Mouse (Mus musculus): ENCODE data around the gene Ckm. TPM values are rescaled to one million over a fixed set of nuclear protein-coding genes. Genes with fewer than 3 reads are reported as not detected.

The Ckm gene
- polyA plus RNA-seq (2015; fragmentation: Nextera tagmentation; extraction: Ambion mirVana): 5.1 and 5.3 TPM in 2 replicates

DNA sequence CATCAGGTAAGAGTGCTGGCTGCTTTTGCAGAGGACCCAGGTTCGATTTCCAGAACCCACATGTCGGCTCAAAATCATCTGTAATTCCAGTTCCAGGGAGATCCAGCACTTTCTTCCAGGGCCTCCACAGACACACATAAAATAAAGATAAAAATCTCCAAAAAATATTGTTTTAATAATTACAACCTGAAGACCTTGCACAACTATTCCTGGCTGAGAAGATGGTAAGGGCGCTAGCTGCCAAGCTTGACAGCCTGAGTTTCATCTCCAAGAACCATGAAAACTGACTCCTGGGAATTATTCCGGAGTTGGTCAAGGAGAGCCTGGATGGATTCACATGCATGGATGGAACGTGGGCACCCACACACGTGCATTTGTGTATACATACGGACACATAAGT, at the start of gene Ckm:
Gene Ckm (plus strand): TSS at position 301 of the 400 bp plus-strand sequence.

DNA sequence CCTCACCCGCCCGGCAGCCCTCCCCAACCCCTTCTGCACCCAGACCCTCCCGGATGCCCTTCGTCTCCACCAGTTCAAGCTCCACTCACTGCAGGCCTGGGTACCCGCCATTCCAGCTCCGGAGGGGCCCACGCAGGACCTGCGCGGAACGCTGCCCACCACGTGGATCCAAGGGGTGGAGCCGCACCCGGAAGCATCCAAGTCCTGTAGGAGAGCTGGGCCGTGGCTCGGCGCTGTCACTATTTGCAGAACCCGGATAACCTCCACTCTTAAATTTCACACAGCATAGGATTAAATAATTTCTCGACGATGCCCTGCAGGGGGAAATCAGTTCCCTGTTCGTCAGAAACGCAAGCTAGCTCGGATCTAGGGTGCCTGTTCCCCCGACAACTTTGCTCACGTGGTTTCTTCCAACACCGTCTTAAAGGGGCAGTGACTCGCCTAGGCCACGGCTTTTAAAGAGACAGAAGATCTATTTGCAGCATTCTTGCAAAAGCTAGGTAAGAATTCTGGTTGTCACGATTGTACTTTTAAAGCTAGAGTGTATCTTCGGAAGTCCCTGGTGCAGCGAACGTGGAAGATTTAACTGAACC, 45.2 kb upstream of the Ckm start, which contains the start of the genes Cd3eap and Ppp1r13l:
Gene Cd3eap (minus strand): TSS at position 185 of the 593 bp plus-strand sequence.
Gene Ppp1r13l (plus strand): TSS at position 451 of the 593 bp plus-strand sequence.

DNA sequence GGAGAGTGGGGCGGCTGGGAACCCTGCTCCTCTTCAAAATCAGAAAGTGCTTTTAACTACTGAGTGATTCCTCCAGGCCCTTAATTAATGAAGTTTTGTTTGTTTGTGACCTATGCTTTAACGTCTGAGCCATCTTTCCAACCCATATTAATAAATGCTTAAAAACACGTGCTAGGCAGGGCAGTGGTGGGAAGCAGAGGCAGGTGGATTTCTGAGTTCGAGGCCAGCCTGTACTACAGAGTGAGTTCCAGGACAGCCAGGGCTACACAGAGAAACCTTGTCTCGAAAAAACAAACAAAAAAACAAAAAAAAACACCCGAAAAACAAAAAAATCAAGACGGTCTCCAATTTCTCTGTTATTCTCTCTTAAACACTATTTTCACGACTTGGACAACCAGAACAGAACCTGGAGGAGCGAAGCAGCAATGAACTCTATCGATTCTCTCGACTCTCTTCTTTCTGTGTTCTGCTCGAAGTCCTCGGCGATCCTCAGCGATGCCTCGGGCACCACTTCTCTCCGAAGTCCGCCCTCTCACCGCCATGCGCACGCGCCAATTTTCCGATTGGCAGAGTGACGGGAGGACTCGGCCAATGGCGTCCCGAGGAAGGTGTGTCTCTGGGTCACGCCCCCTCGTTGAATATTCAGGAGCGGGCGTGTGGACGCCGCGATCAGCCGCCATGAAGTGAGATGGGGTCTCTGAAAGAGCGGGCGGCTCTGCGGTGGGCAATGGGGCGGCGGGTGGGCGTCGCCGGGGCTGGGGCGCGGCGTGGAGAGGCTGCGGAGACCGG, 23.0 kb upstream of the Ckm start, which contains the start of gene Ercc2:
Gene Ercc2 (plus strand): TSS at position 634 of the 789 bp plus-strand sequence.

DNA sequence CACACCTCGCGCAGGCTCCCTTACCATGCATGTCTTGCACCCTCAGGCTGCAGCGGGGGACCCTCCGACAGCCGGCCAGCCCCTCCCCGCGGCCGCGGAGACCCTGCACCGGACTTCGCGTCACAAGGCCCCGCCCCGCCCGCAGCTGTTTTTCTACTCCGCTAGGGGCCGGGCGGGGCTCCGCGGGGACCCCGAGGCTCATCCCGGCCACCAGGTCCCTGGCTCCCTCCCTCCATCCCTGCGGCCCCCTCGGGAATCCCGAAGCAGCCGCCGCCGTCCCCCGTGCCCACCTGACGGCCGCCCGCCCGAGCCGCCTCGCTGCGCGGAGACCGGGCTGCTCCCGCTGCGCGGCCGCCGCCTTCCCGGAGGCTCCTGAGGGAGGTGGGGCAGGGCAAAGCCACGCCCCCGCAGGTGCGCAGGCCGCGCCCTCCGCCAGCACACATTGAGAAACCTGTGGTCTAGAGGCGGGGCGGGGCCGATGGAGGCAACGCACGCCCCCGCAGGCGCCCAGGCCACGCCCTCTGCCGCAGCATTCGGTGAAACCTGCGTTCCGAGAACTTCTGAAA, 762 bp upstream of the Ckm start, which contains the start of gene Klc3:
Gene Klc3 (minus strand): TSS at position 374 of the 566 bp plus-strand sequence.

DNA sequence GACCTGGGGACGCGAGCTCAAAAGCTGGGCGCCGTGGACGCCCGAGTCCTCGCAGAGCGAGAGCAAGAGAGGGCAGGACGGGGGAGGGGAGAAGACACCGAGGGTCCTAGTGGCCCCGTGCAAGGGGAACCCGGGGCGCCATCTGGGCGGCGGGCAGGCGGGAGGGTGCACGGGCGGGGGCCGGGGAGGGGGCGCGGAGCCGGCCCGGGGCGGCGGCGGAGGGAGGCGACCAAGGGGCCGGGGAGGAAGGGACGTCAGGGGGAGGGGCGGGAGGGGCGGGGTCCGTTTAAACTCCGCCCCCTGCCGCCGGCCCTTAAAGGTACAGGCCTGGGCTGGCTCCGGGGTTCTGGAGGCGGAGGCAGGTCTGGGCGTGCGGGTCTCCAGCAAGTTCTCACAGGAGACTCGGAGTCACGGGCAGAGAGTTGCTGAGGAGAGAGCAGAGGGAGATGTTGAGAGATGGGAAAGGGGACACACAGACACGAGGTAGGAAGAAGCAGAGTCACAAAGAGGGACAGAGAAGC, 54.1 kb downstream of the Ckm start, which contains the start of gene Mark4:
Gene Mark4 (minus strand): TSS at position 231 of the 521 bp plus-strand sequence.

DNA sequence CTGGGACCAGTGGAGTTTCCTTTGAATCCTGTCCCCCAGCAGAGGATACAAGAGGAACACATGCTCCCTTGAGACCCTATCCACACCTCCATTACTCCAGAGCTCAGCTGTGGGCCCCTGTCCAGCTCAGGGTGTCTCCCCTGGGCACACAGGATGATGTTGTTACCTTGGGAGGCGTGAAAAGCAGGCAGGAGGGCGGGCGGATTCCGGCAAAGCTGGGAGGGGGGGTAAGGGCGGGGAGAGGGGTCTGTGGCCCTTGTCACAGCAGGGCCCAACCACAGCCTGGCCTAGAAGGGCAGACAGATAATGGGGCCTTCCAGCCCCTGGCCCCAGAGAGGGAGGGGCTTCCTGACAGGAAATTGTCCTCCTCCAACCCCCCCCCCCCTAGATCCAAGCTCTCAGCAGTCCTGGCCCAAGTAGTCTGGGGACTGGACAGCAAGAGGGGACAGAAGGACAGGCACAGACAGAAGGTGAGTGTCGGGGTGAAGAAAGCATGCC, 58.4 kb downstream of the Ckm start, which contains the start of gene Exoc3l2:
Gene Exoc3l2 (plus strand): TSS at position 448 of the 498 bp plus-strand sequence.

MicroRNAs within 50 kb of the gene (microRNA counts, 519-probe panel; counts per million panel counts)
- microRNA mmu-miR-343: 40.5 counts per million

Small RNA genes within 50 kb of the gene (microRNA-seq; reads per million reads assigned to microRNA genes)
- not detected for gene Mir343

Other genes with a start within 250 kb of the Ckm start
- 0.84 and 1.1 TPM in 2 replicates for gene Gipr, start 238.6 kb upstream of the Ckm start, polyA plus RNA-seq (2015; fragmentation: Nextera tagmentation; extraction: Ambion mirVana)
- gene Eml2, start 228.4 kb upstream of the Ckm start, polyA plus RNA-seq (2015; fragmentation: Nextera tagmentation; extraction: Ambion mirVana): 26.8 and 28.3 TPM in 2 replicates
- 5.1 and 5.6 TPM in 2 replicates for gene Gpr4, start 192.2 kb upstream of the Ckm start, polyA plus RNA-seq (2015; fragmentation: Nextera tagmentation; extraction: Ambion mirVana)
- gene Opa3, start 176.4 kb upstream of the Ckm start, polyA plus RNA-seq (2015; fragmentation: Nextera tagmentation; extraction: Ambion mirVana): 33.3 and 38.2 TPM in 2 replicates
- 31.8 and 36.1 TPM in 2 replicates for gene Vasp, start 133.0 kb upstream of the Ckm start, polyA plus RNA-seq (2015; fragmentation: Nextera tagmentation; extraction: Ambion mirVana)
- gene Ppm1n, start 124.7 kb upstream of the Ckm start, polyA plus RNA-seq (2015; fragmentation: Nextera tagmentation; extraction: Ambion mirVana): 1.1 and 2.7 TPM in 2 replicates
- gene Rtn2, start 122.2 kb upstream of the Ckm start, polyA plus RNA-seq (2015; fragmentation: Nextera tagmentation; extraction: Ambion mirVana): 119 and 126 TPM in 2 replicates
- gene Fosb, start 94.7 kb upstream of the Ckm start, polyA plus RNA-seq (2015; fragmentation: Nextera tagmentation; extraction: Ambion mirVana): 0.13 and 0.23 TPM in 2 replicates
- gene Ercc1, start 60.0 kb upstream of the Ckm start, polyA plus RNA-seq (2015; fragmentation: Nextera tagmentation; extraction: Ambion mirVana): 72.6 and 76.5 TPM in 2 replicates
- gene Cd3eap, start 45.3 kb upstream of the Ckm start, polyA plus RNA-seq (2015; fragmentation: Nextera tagmentation; extraction: Ambion mirVana): 19.8 and 23.3 TPM in 2 replicates
- 1.0 and 1.2 TPM in 2 replicates for gene Ppp1r13l, start 45.0 kb upstream of the Ckm start, polyA plus RNA-seq (2015; fragmentation: Nextera tagmentation; extraction: Ambion mirVana)
- 13.1 and 15.2 TPM in 2 replicates for gene Ercc2, start 22.8 kb upstream of the Ckm start, polyA plus RNA-seq (2015; fragmentation: Nextera tagmentation; extraction: Ambion mirVana)
- gene Klc3, start 672 bp upstream of the Ckm start, polyA plus RNA-seq (2015; fragmentation: Nextera tagmentation; extraction: Ambion mirVana): 1.0 and 1.9 TPM in 2 replicates
- gene Mark4, start 54.0 kb downstream of the Ckm start, polyA plus RNA-seq (2015; fragmentation: Nextera tagmentation; extraction: Ambion mirVana): 20.9 and 23.9 TPM in 2 replicates
- gene Exoc3l2, start 58.6 kb downstream of the Ckm start, polyA plus RNA-seq (2015; fragmentation: Nextera tagmentation; extraction: Ambion mirVana): 3.6 and 3.9 TPM in 2 replicates
- 4.4 and 5.5 TPM in 2 replicates for gene Bloc1s3, start 103.6 kb downstream of the Ckm start, polyA plus RNA-seq (2015; fragmentation: Nextera tagmentation; extraction: Ambion mirVana)
- gene Trappc6a, start 103.6 kb downstream of the Ckm start, polyA plus RNA-seq (2015; fragmentation: Nextera tagmentation; extraction: Ambion mirVana): 36.9 and 39.7 TPM in 2 replicates
- 1.4 and 2.5 TPM in 2 replicates for gene Nkpd1, start 113.1 kb downstream of the Ckm start, polyA plus RNA-seq (2015; fragmentation: Nextera tagmentation; extraction: Ambion mirVana)
- 40.4 and 42.7 TPM in 2 replicates for gene Ppp1r37, start 158.3 kb downstream of the Ckm start, polyA plus RNA-seq (2015; fragmentation: Nextera tagmentation; extraction: Ambion mirVana)
- gene Zfp296, start 172.5 kb downstream of the Ckm start, polyA plus RNA-seq (2015; fragmentation: Nextera tagmentation; extraction: Ambion mirVana): 0.15 TPM in 1 of 2 replicates, not detected in the other
- gene Gemin7, start 172.8 kb downstream of the Ckm start, polyA plus RNA-seq (2015; fragmentation: Nextera tagmentation; extraction: Ambion mirVana): 160 and 163 TPM in 2 replicates
- gene Clasrp, start 199.7 kb downstream of the Ckm start, polyA plus RNA-seq (2015; fragmentation: Nextera tagmentation; extraction: Ambion mirVana): 58.6 and 67.4 TPM in 2 replicates
- 8.2 and 9.2 TPM in 2 replicates for gene Relb, start 224.7 kb downstream of the Ckm start, polyA plus RNA-seq (2015; fragmentation: Nextera tagmentation; extraction: Ambion mirVana)

Measured in neural tube, postnatal 0 days (tissue).